Mouse (Mus musculus): ENCODE results near the gene Ublcp1. TPM values are rescaled to one million over a fixed set of nuclear protein-coding genes. Genes with fewer than 3 reads are reported as not detected.

The Ublcp1 gene
- 1.6 and 5.6 TPM in 2 replicates for polyA plus RNA-seq (2012; ENCODE audit: low replicate concordance)

GRCm38 (mm10) chr11:44470432-44471336, at the start of gene Ublcp1:
Gene Ublcp1, minus strand, starts transcription at chr11:44470498.

GRCm38 (mm10) chr11:44518281-44519095, 48.2 kb upstream of the Ublcp1 start, which contains the start of gene Rnf145:
Gene Rnf145, plus strand, starts transcription at chr11:44518964.

Other genes starting within 250 kb of the Ublcp1 start
- 0.15 TPM in 1 of 2 replicates, not detected in the other for gene Il12b, start 70.4 kb downstream of the Ublcp1 start, polyA plus RNA-seq (2012; ENCODE audit: low replicate concordance)
- gene Rnf145, start 48.5 kb upstream of the Ublcp1 start, polyA plus RNA-seq (2012; ENCODE audit: low replicate concordance) = 105 and 221 TPM in 2 replicates
- 6.4 and 12.2 TPM in 2 replicates for gene Ebf1, start 146.8 kb upstream of the Ublcp1 start, polyA plus RNA-seq (2012; ENCODE audit: low replicate concordance)